Mouse (Mus musculus) cerebral cortex, adult 2 months (tissue): ENCODE data around the gene Adgrb3.

Experiments used
- WGBS: fragments of 180-500 bp; shearing (Covaris S2); methylation state at CpG from one replicate; pipeline ENCODE4 v1.1.7; 2018; 5-methylcytosine and 5-hydroxymethylcytosine counted together

Adgrb3 gene

GRCm38 (mm10) chr1:25503524-25503923, 326.0 kb downstream of the Adgrb3 start:
- 56% methylated on average over 4 of the region's 4 CpGs for WGBS

- 90% methylated on average over 3 of the region's 3 CpGs for WGBS
Observed at GRCm38 (mm10) chr1:25495202-25495914, 334.1 kb downstream of the Adgrb3 start.

- 45% methylated on average over 1 of the region's 1 CpGs for WGBS
Observed at GRCm38 (mm10) chr1:25491503-25491902, 338.0 kb downstream of the Adgrb3 start.

DNA sequence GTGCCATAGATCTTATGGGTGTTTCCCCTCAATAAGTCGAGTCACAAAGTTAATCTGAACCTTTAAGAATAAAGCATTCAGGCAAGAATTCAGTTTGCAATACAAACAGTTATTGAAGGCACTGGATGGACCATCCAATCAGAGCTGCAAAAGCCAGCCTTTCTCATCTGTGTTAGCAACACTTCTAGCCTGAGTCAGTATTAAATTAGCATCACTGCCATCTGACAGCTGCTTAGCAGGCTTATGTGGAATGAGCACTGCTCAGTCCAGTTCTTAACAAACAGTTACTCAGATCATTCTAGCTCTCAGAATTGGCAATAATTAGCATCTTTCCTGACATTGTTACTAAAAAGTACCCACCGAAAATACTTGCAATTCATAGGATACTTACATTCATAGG, 339.3 kb downstream of the Adgrb3 start:
- WGBS: 35% methylated on average over 2 of the region's 2 CpGs

- WGBS: 54% methylated on average over 3 of the region's 3 CpGs
Observed at GRCm38 (mm10) chr1:25475699-25476098, 353.8 kb downstream of the Adgrb3 start.

DNA sequence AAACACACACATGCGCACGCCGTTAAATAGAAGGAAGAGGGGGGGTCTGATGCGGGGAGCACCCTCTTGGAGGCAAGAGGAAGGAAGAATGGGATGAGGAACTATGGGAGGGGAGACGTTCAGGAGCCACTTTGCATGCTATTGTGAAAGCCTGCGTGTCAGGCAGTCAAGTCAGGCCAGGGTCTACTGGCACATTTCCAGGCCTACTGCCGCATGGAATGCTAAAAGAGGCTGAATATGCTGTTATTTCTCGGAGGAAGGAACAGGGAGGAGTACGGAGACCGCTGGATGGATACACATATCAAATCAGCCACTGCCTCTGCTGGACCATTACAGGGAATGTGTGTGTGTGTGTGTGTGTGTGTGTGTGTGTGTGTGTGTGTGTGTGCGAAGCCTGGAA, 355.0 kb downstream of the Adgrb3 start:
- WGBS: 53% methylated on average over 11 of the region's 11 CpGs

GRCm38 (mm10) chr1:25471612-25472011, 357.9 kb downstream of the Adgrb3 start:
- WGBS: 65% methylated on average over 2 of the region's 2 CpGs

GRCm38 (mm10) chr1:25462612-25463011, 366.9 kb downstream of the Adgrb3 start:
- 35% methylated on average over 1 of the region's 1 CpGs for WGBS

GRCm38 (mm10) chr1:25435506-25435905, 394.0 kb downstream of the Adgrb3 start:
- WGBS: 22% methylated on average over 2 of the region's 2 CpGs

GRCm38 (mm10) chr1:25430219-25430862, 399.2 kb downstream of the Adgrb3 start:
- 60% methylated on average over 16 of the region's 16 CpGs for WGBS

- 70% methylated on average over 2 of the region's 2 CpGs for WGBS
Observed at GRCm38 (mm10) chr1:25420701-25421100, 408.8 kb downstream of the Adgrb3 start.

DNA sequence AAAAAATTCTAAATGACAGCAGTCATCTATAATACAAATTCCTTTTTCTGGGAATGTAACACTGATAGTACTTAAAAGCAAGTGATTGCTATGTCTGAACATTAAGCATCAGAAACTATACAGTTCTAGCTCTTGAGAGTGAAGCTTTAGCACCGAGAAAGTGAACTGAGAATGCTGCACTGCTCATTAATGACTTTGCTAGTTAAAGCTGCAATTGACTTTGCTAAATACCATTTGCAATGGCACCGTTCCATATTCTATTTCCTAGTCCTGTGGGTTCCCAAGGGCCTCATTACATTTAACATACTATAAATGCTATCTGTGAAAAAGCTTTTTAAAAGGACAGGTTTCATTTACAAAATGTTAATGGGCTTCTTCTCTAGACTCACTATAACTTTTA, 414.4 kb downstream of the Adgrb3 start:
- 48% methylated on average over 2 of the region's 2 CpGs for WGBS

- WGBS: 91% methylated on average over 2 of the region's 2 CpGs
Observed at GRCm38 (mm10) chr1:25364186-25364585, 465.3 kb downstream of the Adgrb3 start.

GRCm38 (mm10) chr1:25358554-25358953, 471.0 kb downstream of the Adgrb3 start:
- WGBS: 51% methylated on average over 4 of the region's 4 CpGs

DNA sequence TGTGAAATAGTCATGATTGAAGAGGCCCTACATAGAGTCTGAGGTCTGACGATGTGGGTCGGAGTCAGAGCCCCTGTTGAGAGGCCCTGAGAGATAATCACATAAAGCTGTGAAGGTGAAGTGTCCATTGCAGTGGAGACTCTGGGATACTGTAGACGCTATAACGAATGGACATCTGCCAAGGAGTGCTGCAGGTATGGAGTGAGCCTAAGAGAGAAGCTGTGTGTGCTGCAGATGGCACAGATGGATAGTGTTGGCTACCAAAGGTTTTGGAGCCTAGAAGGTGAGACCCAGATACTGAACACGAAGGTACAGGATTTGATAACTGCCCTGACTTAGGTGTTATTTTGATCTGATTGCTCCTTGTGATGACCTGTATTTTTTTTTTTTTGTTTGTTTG, 474.0 kb downstream of the Adgrb3 start:
- 86% methylated on average over 5 of the region's 5 CpGs for WGBS

- 43% methylated on average over 2 of the region's 2 CpGs for WGBS
Observed at GRCm38 (mm10) chr1:25325406-25325805, 504.1 kb downstream of the Adgrb3 start.

DNA sequence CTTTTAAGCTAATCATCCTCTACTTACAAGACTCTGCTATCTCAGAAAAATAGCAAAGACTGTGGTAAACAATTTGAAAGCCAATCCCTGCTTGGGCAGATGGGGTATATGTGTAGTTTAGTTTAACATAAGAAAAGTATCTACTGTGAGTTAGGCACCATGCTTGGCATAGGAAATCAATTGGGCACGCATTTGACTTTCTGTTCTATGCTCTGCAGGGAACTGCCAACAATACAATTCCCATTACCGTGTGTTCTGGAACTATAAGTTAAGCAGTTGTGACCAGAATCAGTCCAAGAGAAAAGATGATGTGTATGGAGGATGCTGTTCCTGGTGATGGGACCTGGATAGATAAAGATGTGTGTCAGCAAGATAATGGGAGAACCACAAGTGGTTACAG, 517.2 kb downstream of the Adgrb3 start:
- WGBS: 72% methylated on average over 2 of the region's 2 CpGs

GRCm38 (mm10) chr1:25310066-25310465, 519.4 kb downstream of the Adgrb3 start:
- 37% methylated on average over 2 of the region's 2 CpGs for WGBS

DNA sequence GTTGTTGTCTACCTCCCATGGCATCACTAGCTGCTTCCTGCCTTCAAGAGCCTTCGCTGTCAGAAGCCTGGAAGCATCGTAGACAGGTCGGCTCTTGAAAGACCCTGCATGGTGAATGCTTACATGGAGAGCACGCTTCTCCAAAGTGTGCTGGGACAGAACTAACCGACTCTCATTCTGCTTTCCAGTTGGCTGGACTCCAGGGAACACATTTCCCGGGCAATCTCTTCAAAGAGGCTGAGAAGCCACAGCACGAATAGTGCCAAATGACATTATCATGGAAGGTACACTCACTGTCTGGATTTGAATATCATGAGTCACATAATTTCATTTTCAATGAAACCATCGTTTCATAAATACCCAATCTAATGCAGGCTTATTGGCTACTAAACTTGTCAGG, 548.0 kb downstream of the Adgrb3 start:
- WGBS: 39% methylated on average over 8 of the region's 8 CpGs

DNA sequence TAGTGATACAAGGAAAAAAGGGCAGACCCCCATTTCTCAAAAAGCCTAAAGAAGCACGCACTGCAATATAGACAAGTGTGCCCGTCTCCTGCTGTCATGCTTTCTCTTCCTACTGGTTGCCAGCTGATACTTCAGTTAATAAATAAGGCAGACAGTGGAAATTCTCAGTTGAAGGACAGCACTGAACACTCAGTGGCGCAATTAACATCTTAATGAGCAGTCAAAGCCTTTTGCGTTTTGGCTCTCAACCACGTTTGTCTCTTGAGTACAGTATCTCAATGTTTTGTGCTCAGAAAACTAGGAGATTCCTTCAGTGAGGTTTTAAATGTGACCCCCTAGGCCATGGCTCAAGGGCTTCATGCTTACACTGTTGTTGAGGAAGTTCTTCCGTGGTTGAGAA, 587.1 kb downstream of the Adgrb3 start:
- 60% methylated on average over 6 of the region's 6 CpGs for WGBS

- WGBS: 10% methylated on average over 7 of the region's 7 CpGs
Observed at GRCm38 (mm10) chr1:25229245-25229750, 600.2 kb downstream of the Adgrb3 start.

DNA sequence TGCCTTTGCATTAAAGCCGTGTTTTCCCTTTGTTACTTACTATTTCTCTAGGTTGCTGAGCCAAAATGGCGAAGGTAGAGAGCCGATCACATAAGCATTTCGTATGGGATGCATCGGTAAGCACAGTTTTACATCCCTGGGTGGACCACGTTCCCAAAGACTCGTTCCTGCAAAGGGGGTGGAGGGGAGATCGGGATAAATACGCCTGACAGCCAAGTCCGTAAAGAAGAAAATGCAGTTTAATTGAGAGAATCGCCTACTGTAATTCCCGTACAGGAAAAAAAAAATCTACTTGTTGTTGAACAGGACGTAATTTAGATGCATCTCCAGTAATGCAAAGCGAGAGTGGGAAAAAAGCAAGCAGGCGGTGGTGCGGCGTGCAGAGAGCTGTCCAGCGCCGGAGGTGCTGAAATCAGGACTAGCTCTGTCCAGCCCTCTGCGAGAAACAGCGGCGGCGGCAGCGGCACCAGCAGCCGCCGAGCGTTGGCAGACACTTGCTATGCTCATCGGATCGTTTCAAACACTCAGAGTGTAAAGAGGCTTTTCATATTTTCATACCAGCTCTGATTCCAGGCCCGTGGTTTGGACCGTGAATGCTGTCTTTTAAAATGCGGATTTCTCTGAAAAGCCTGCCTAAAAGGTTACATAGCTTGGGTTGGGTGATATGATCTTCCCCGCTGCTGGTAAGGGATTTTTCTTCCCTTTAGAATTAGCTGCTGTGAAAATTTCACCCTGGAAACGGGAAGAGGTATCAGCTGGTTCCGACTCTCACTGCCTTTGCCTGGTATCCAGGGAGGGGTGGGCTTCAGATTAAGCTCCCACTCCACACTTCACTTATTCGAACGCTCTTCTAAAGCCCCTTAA, 600.9 kb downstream of the Adgrb3 start:
- 3% methylated on average over 37 of the region's 37 CpGs for WGBS
